Mouse (Mus musculus) regulatory T cell (primary cell): ENCODE measurements at regions not wholly inside any gene's neighbourhood (a gene's known extent, or its start where the extent isn't known, plus 50 kb on each side); places are given as distances from the start of the nearest gene placed in this dataset.

Source experiments
- in situ Hi-C: fragments of 300-600 bp; cut with MboI, MseI; formaldehyde crosslinking; loops from one replicate; pipeline ENCODE4 v1.15.1; 2025; ENCODE audit warnings: high pct_unique_total_duplicates

- in situ Hi-C loops = loop anchor here (10.0 kb wide), 1 partner anchor 304 kb away; no protein-coding TSS in a partner anchor
Measured at GRCm38 (mm10) chr2:103848923-103849700, 51.7 kb upstream of the Caprin1 start.

DNA sequence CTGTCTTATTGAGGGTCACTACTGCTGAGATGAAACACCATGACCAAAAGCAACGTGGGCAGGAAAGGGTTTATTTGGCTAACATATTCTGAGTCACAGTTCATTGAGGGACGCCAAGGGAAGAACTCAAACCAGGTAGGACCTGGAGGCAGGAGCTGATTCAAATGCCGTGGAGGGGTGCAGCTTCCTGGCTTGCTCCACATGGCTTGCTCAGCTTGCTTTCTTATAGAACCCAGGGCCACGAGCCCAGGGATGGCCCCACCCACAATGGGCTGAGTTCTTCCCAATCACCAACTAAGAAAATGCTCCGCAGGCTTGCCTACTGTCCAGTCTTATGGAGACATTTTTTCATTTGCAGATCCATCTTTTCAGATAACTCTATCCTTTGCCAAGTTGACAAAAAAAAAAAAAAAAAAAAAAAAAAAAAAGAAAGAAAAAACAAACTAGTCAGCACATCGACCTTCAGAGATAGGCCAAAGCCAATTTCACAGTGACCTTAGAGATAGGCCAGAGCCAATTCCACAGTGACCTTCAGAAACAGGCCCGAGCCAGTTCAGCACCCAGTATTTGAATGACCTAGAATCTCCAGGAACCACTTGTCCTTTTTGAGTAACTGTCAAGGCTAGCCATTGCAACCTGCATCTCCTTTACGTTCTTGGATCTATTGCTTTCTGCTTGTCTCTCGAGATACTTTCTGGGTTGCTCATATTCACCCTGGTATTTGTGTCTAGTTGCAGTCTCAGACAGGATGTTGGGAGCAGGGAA is 52.5 kb upstream of the Caprin1 start:
- in situ Hi-C loops = loop anchor here (10.0 kb wide), 1 partner anchor 305 kb away; no protein-coding TSS in a partner anchor

- in situ Hi-C loops = no loop called here
Measured at GRCm38 (mm10) chr2:103850531-103850816, 53.0 kb upstream of the Caprin1 start.

GRCm38 (mm10) chr2:103851171-103851570 is 53.7 kb upstream of the Caprin1 start:
- in situ Hi-C loops = no loop called here

DNA sequence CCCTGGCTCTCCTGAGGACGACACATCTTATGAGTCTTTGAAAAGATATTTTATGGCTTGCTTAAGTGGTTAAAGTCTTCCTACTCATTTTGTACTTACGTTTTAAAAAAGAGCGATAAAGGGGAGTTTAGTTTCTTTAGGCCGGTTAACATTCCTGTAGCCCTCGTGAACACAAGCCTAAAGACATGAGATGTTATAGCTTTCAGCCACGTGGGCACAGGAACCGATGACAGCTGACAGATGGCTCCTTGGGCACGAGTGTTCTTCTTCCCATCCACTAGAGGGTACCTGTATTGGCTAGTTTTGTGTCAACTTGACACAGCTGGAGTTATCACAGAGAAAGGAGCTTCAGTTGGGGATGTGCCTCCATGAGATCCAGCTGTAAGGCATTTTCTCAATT is 63.8 kb upstream of the Caprin1 start:
- in situ Hi-C loops = no loop called here

DNA sequence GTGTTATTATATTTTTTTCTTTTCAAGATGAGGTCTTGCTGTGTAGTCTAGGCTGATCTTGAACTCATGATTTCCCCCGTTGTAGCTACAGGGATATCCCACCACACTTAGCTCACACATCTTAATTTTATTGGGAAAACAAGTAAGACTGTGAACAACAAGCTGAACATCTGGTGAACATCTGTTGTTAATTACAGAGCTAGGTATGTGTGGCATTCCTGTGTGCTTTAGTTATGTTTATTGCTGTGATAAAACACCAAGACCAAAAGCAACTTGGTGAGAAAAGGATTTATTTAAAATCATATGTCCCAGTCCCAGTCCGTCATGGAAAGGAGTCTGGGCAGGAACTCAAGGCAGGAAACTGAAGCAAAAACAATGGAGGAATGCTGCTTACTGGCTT is 66.8 kb upstream of the Caprin1 start:
- in situ Hi-C loops = no loop called here

DNA sequence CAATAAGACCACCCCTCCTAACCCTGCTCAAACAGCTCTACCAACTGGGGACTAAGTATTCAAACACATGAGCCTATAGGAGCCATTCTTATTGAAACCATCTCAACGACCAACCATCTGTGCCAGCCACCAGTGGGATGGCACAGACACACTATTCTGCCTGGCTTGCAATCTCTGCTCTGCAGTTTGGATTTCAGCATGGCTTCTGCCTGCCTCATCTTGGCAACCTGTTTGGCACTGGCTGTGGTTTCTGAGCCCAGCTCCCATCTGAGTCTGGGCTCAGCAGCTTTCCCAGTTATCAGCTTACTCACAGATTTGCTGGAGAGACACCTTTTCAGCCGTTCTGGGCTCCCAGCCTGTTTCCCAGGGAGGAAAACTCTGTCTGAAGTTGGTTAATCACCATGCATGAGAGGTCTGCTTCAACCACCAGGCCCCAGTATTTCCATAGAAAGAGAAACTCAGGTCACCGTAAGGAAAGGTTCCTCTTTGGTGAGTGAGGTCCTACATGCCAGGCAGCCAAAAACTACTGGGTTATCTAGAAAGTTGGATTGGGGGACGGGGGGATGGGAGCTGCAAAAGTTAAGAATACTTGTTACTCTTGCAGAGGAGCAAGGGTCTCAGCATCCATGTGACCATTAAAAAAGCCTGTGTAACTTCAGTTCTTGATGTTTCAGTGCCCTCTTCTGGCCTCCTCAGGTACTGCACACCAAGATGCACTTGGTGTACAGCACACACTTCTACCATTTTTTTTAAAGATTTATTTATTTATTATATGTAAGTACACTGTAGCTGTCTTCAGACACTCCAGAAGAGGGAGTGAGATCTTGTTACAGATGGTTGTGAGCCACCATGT is 68.1 kb upstream of the Caprin1 start:
- in situ Hi-C loops = no loop called here

GRCm38 (mm10) chr2:103867241-103867957 is 70.0 kb upstream of the Caprin1 start:
- in situ Hi-C loops = no loop called here

DNA sequence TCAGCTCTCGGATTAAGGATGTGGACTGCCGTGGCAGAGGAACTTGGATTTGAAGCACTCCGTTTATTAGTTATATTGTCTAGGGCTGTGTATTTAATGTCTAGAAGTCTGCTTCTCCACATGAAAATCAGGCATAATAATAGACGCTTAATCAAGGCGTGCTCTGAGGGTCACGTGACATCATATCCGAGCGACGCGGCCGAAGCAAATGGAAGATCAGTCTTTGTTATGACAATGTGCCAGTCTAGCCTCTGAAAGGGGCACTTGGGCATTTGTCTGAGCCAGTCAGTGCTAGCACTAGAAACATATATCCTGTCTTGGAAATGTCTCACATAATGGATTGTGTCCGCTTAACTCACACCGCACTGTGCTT is 70.5 kb upstream of the Caprin1 start:
- in situ Hi-C loops = no loop called here

GRCm38 (mm10) chr2:103868655-103869054 is 71.2 kb upstream of the Caprin1 start:
- in situ Hi-C loops = no loop called here

DNA sequence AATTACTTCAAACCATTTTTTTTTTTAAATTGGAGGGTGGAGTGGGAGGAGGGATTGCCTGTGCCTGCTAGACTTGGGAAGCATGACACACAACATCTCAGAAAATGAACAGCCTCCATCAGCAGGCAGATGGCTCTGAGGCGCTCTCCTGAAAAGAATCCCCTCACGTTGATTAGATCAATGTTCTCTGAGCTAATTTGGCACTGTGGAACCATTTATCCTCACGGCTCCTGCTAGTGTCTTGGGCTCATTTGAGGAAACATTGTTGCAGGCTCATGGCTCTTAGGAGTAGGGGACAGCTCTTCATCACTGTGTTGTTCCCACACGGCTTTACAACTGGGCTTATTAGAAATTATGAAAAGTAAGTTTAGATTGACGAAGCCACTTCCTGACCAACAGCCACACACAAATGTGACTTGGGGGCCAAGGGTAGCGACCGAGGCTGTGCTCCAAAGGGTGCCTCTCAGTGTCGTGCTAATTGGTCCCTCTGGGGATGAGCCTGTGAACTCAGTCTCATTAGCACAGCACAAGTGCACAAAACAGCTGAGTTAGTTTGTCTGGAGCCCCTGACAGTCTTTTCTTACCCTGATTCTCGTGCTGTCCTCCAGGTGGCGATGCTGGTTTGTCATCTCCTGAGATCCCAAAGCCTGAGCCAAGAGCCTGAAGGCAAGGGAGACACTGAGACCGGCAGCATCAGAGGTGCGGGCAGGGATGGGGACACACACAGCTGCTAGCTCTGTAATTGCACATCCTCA is 74.2 kb upstream of the Caprin1 start:
- in situ Hi-C loops = loop anchor here (5.0 kb wide), 1 partner anchor 111 kb away; no protein-coding TSS in a partner anchor

- in situ Hi-C loops = loop anchor here (5.0 kb wide), 1 partner anchor 110 kb away; no protein-coding TSS in a partner anchor
Measured at GRCm38 (mm10) chr2:103872277-103872636, 74.8 kb upstream of the Caprin1 start.

- in situ Hi-C loops = loop anchor here (5.0 kb wide), 1 partner anchor 109 kb away; no protein-coding TSS in a partner anchor
Measured at GRCm38 (mm10) chr2:103873381-103873780, 75.9 kb upstream of the Caprin1 start.

DNA sequence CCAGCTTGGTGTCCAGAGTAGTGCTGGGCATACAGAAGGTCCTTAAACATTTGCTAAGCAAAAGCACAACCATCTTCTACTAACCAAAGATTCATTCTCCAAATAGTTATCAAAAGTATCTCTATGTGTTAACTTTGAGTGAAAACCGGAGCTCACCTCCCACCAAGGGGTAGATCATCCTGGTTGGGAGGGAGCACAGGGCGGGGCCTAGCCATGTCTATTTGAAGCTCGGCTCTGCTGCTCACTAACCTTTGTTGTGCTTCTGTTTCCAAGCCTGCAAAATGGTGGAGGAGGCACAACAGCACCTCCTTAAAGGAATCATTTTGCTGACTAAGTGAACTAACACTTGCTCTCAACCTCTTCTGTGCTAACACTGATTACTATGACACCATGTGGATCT is 77.0 kb upstream of the Caprin1 start:
- in situ Hi-C loops = loop anchor here (5.0 kb wide), 1 partner anchor 108 kb away; no protein-coding TSS in a partner anchor

DNA sequence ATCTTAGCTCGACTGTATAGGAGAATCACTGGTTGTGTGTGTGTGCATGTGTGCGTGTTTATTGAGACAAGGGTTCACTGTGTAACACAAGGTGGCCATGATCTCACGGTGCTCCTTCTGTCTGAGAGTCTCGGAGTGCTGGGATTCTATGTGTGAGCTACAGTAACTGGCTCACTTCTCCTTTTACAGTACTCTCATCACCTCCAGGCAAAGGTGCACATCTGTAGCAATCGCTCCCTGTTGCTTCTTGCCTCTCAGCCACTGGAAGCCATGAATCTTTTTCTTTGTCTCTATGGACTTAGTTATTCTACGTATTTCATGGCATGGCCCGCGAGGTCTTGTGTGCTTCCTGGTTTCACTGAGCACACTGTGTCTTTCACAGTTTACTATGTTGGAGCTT is 78.3 kb upstream of the Caprin1 start:
- in situ Hi-C loops = no loop called here

- in situ Hi-C loops = no loop called here
Measured at GRCm38 (mm10) chr2:103876236-103876635, 78.8 kb upstream of the Caprin1 start.

DNA sequence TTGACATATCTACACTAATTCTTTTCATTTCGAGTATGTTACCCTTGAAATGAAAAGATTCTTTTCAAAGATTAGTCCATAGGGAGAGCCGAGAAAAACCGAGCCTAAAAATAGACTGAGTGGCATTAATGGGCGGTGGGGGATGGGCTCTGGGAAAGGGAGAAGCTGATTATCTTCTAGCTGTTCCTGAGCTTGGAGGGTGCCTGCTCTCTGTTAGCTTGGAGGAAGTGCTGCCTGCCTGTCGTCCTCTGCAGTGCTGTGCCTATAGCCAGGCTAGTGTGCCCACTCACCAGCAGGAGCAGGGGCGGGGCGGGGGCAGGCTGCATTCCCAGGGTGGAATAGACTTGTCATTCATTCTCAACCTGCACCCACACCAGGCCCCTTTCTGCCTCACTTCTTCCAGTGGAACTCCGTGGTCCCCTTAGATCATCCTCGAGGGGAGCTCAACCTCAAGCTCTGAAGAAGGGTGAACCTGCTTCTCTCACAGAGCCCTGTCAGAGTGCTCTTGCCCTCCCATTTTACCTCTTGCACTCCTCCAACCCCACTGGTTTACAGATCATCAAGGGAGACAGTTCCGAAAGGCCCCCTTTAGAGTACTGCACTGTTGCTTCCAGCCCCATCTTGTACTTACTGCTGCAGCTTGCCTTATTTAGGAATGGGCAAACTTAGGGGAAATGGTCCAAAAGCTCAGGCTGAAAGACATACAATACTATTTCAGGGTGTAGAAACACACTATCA is 76.6 kb upstream of the Lmo2 start:
- in situ Hi-C loops = no loop called here

GRCm38 (mm10) chr2:103884926-103885325 is 72.9 kb upstream of the Lmo2 start:
- in situ Hi-C loops = no loop called here

DNA sequence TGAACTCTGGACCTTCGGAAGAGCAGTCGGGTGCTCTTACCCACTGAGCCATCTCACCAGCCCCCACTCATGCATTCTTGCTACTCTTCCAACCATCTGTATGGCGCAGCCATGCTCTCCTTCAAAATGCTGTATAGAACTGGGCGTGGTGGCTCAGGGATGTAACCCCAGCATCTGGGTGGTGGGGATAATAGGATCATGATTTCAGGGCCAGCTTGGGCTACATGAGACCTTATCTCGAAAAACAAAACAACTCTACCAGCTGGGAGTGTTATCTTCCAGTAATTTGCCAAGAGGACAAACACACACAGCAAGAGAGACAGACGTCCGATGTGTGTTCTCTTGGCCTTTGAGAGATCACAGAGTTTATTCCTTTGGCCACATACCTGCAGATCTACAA is 69.8 kb upstream of the Lmo2 start:
- in situ Hi-C loops = no loop called here

- in situ Hi-C loops = no loop called here
Measured at GRCm38 (mm10) chr2:103891240-103891767, 66.5 kb upstream of the Lmo2 start.
